Mouse (Mus musculus): ENCODE results near the gene Myh3.

Myh3 gene

DNA sequence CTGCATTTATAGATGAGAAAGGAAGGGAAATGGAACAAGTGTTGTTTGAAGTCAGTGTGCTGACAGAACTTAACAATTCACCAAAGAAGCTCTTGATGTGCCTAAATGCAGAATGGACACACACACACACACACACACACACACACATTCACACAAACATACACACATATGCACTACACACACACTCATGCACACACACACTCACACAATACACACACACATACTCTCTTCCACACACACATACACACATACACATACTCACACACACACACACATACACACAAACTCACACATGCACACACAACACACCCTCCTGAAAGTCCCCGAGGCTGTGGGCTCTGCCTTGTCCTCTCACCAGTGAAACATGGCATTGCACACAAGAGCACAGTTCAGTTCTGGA lies 26.1 kb downstream of the Myh3 start:
- DNase-seq (ENCODE audit: extremely low read depth, low read depth): no peak

DNA sequence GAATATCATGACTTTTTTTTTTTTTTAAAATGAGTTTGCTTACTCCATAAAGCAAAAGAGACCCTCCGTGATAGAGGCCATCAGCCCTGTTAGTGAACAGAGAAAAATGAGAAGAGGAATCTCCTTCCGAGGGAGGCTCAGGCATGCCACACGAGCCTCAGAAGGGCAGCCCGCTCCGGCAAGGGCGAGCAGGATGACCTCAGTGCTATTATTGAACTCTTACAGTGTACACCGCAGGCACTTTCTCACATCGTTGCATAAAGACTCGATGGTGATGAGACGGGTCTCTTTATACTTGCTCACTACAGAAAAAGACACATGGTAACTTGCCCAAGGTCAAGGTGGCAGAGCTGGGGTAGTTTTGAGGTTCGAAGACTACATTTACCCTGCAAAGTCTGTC lies 26.6 kb downstream of the Myh3 start:
- DNase-seq (ENCODE audit: extremely low read depth, low read depth): no peak

DNA sequence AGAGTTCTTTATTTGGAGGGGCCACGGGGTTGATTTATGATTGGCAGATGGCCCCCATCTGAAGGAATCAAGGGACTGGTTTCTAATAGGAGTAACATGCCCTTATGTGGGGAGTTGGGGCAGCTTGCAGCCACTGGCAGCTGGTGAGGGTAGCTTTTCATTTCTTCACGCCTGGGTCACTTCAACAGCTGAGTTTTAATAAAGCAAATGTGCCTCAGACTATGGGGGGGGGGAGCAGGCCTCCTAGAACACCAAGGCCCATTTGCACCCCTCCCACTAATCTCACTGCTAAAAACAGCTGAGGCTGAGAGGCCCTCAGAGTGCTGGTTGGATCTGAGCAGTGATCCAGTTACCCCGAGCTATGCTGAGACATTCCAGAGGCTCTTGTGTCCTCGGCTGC lies 27.6 kb downstream of the Myh3 start:
- no peak for DNase-seq (ENCODE audit: extremely low read depth, low read depth)

GRCm38 (mm10) chr11:67106973-67107372 lies 28.9 kb downstream of the Myh3 start:
- DNase-seq (ENCODE audit: extremely low read depth, low read depth): no peak

DNA sequence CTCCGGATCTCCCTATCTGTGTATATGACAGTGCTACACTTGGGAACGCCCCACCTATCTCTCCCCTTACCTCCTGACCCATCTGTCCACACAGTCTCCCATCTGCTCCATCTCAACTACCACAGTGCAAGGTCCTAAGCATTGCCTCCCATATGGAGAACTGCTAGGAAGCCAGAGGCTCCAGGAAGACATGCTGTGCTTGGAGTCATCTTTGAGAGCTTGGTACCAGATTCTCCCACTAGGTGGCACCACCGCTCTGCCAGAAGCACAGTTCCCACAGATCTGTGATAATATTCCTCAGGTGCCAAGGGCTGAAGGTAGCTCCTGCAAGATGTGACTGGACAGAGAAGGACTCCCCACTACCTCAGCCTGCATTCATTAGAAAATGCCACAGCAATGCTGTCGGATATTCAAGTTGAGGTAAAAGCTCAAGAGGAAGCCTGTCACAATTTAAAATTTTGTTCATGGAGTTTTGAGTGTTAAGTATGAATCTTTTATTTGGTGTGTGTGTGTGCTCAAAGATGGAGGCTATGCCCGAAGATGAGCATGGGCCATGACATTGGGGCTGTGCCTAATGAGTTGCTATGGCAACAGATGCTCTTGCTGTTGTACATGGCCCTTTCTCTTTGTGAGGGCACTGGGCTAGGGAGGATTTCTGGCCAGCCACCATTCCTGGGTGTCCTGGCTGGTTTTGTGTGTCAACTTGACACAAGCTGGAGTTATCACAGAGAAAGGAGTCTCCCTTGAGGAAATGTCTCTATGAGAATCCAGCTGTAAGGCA lies 32.3 kb downstream of the Myh3 start:
- no peak for DNase-seq (ENCODE audit: extremely low read depth, low read depth)

DNA sequence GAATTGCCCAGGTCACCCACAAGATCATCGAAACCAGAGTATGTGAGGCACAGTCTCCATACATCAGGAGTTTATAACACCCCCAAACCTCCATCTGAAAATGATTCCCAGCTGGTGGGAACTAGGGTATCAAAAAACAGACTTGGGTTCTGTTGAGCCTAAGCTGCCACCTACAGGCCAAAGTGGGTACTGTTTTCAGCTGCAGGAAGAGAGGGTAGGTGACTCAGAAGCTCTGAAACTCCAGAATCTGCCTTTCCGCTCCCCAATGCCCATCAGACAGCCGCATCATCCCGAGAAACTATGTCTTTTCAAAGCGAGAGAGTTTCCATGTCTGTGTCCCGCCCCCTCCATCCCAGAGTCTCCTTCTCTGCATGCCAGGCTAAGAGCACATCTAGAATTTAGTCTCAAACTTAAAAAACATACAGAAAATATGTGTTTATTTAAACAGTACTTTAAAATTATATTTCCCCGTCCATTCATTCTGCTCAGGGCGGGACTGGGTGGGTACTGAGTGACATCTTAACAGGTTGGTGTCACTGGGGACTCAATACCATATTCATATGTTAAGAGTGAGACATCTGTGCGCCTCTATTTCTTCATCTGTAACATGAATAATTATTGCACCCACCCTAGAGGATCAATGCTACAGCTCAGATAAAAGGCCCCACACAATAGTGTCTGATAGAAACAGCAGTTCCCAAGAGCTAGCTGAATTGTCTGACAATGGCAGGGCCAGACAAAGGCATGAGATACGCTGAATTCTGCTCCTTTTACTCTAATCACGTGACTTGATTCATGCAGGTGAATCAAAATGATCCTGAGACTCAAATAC lies 34.1 kb downstream of the Myh3 start:
- DNase-seq (ENCODE audit: extremely low read depth, low read depth): peak; percentile 57

GRCm38 (mm10) chr11:67112851-67113202 lies 34.7 kb downstream of the Myh3 start:
- no peak for DNase-seq (ENCODE audit: extremely low read depth, low read depth)

DNA sequence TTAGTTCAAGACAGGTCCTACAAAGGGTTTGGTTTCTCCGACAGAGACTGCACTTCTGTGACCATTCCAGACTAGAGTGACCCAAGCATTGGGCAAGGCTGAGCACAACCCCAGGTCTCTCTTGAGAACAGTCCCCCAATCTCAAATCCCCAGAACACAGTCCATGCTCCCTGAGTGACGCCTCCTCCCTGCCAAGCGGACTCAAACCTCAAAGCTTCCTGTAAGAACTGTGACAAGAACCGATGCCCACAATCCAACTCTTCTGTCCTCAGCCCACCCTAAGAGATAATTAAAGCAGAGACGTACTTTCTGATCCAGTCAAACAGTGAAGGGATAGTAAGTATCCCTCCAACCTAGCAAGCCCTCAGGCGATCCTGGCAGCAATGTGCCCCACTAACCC lies 35.3 kb downstream of the Myh3 start:
- no peak for DNase-seq (ENCODE audit: extremely low read depth, low read depth)

DNA sequence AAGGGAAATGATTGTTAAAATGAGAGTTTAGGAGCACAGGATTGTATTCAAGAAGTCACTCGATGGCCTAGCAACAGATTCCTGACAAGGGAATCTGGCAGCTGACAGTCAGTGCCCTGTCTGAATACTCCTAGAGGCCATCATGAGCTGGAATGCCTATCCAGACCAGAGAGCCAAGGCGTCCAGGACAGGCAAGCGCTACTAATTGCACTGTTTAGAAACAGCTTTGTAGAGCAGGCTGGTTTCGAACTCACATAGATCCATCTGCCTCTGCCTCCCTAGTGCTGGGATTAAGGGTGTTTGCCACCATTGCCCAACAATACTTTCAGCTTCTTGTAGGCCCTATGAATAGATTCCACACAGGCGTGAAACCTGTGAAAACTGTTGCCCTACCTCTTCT lies 36.2 kb downstream of the Myh3 start:
- no peak for DNase-seq (ENCODE audit: extremely low read depth, low read depth)

DNA sequence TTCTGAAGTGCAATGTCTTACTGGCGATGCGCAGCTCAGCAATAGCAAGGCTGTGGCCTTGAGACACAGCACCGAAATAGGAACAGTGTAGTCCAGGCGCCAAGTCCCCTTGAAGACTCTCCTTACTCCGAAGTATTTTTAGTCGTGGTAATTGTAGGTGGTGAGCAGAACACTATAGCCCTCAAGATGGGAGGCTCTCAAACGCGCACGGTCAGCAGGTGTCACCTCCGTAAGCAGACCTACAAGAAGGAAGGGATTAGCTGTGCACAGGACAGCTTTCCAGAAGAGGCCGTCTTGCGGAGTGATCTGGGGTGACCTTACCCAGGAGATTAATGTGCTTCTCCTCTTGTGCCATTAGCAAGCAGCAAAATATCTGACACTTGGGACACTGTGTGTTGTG lies 36.8 kb downstream of the Myh3 start:
- no peak for DNase-seq (ENCODE audit: extremely low read depth, low read depth)

DNA sequence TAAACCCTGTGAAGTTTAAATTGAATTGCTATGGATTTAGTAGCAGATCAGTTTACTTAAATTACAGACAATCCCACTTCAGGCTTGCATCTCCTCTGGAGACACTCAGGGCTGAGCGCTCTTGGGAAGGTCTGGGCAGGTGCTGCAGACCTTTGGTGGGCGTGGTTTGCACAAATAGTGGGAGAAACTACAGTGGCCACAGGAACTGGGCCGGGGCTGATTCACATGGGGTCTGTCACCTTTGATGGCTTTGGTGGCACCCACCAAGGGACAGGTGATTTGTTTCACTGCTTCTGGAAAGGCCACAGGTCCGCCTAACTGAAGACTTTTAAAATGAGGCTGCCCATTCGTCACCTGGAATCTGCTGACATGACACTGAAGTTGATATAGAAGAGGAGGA lies 38.6 kb downstream of the Myh3 start:
- DNase-seq (ENCODE audit: extremely low read depth, low read depth): no peak

DNA sequence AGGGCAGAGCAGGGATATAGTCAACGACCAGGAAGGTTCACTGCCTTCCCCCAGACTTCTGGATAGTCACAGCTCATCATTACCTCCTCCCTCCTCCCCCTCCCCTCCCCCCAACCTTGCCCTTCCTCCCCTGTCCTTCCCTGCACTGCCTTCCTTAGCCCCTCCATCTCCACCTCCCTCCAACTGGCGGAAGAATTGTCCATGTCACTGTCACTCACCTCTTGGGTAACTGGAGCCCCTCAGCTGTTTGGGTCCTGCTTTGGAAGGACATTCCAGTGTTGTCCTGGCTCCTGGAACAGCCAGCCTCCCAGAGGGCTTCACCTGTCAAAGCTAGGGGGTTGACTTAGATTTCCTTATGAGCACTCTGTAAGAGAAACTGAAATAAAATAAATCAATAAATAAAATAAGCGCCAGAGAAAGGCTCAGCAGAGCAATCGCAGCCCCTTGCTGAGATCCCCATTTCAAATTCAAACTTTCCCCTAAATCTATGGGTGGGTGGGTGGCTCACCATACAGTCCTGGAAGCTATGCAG lies 41.5 kb downstream of the Myh3 start:
- DNase-seq (ENCODE audit: extremely low read depth, low read depth): no peak

- no peak for DNase-seq (ENCODE audit: extremely low read depth, low read depth)
These were observed 42.7 kb downstream of the Myh3 start for GRCm38 (mm10) chr11:67120697-67121294.

- DNase-seq (ENCODE audit: extremely low read depth, low read depth): no peak
These were observed 46.8 kb downstream of the Myh3 start for GRCm38 (mm10) chr11:67124943-67125342.

DNA sequence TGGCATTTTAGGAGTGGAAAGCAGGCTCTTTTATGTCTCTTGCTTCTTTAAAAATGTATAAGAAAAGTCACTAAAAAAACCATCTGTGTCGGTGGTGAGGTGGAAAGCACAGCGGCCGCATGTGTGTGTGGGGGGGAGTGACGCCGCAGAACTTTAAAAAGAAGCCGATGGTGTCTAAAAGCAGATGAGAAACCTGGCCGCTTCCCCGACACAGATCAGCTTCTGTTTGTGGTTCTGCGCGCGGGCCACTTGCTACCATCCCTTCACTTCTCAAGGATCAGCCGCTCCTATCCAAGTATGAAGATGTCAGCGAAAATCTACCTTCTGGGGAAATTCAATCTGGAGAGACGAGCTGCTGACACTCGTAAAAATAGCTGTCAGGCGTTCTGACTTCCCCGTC lies 47.3 kb downstream of the Myh3 start:
- no peak for DNase-seq (ENCODE audit: extremely low read depth, low read depth)

DNA sequence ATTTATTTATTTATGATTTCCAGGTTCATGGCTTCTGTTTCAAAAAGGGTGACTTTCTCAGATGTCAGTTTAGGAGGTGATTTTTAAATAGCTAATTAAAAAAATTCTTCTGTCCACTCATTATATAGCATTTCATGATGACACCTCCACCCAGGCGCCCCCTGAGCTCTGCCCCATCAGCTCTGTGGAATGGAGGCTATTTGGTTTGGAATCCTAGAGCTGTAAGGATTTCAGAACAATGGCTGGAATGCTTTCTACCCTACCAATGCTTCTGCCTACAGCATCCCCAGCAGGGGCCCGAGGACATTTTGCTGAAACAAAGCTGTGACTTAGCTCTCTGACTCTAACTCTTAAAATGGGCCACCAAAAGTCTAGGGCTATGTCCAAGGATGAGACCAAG lies 55.4 kb downstream of the Myh3 start:
- DNase-seq (ENCODE audit: extremely low read depth, low read depth): no peak

- no peak for DNase-seq (ENCODE audit: extremely low read depth, low read depth)
These were observed 56.6 kb downstream of the Myh3 start for GRCm38 (mm10) chr11:67134654-67135053.

- no peak for DNase-seq (ENCODE audit: extremely low read depth, low read depth)
These were observed 57.4 kb downstream of the Myh3 start for GRCm38 (mm10) chr11:67135532-67135931.

DNA sequence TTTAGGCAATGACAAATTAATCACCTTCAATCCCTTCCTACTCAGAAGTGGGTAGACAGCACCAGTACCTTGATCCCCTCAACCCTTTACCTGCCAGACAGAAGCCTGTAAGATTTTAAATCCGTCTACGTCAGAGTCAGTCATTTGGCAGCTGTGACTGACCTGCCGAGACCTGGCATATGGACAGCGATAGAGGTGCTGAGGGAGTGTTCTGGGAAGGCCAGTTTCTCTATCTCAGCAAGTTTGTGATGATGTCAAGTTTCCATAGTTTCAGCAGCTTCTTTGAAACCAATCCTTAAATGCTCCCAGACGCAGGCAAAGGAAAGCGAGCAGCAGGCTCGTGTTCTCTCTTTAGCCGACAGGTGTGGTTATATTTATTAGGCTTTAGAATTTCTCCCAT lies 61.5 kb downstream of the Myh3 start:
- no peak for DNase-seq (ENCODE audit: extremely low read depth, low read depth)

DNA sequence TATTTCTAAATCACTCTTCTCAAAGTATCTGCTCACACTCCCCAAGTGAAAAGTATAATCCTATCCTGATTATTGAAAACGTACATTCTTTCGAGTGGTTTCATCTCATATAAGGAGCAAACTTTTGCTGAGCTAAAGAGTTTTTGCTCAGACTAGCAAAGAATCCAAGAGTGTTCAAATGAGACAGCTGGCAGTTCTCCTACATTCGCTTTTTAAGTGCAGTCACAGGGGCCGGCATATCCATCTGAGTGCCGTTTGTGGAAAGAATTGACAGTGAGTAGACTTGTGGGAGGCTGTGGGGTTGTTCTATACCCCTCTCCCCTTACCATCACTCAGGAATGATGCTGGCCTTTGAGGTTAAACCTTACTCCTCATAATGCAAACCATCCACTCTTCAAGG lies 62.1 kb downstream of the Myh3 start:
- no peak for DNase-seq (ENCODE audit: extremely low read depth, low read depth)

DNA sequence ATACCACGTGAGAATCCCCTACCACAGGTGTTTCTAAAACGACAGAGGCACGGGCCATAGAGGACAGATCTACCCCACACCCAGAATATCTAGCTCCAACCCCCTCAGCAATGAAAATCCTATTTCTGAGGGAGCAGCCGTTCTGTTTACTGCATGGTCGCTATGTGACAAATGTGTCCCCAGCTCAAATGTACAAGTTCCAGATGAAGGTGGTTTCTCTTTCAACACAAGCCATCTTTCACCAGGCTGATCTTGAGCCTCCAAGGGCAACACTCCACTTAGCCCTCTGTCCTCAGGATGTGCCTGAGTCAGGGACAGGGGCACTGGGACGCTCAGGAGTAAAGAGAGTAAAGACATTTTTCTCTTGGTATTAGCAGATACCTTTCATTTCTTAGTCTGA lies 62.9 kb downstream of the Myh3 start:
- no peak for DNase-seq (ENCODE audit: extremely low read depth, low read depth)

DNA sequence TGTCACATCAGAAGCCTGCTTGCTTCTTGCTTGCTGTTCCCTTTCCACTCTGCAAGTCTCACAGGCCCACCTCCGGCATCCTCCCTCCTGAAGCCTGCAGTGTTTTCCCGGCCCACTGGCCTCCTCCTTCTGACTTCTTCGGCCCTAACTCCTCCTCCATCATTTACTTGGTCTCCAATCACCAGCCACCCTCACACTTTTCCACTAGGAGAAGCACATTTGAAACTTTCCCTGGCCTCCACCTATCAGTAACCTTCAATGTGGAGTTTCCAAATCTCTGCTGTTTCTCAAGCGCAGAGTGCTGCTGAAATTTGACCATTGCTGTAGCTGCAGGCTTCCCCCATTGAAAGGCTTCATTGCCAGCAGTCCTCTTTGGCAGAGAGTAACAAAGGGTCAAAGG lies 63.9 kb downstream of the Myh3 start:
- DNase-seq (ENCODE audit: extremely low read depth, low read depth): no peak
